Mouse (Mus musculus) liver, embryonic 14.5 days (tissue): ENCODE data around the gene Ube2e1.

Source experiments
- CTCF ChIP-seq: IDR thresholded peaks from 2 replicates; pipeline ENCODE4 v1.5.1; 2016; ENCODE audit warnings: antibody characterized with exemption, low read depth, control low read depth
- EP300 ChIP-seq: IDR thresholded peaks from 2 replicates; pipeline ENCODE4 v1.6.1; 2016; ENCODE audit warnings: antibody characterized with exemption, low read depth

DNA sequence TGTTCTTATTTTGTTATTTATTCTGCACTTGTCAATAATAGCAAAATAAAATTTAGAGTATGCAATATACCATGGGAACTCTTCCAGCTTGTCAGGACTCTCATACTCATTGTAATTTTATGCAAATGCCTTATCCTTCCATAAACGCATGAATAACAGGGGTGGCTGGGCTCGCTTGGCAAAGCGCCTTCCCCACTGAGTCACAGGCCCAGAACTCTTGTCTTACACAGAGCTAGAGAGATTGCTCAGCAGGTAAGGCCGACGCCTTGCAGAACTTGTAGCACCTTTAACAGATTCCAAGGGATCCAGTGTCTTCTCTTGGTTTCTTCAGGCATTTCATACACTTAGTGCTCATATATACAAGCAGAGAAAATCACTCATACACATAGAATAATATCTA is 51.3 kb downstream of the Ube2e1 start:
- TF ChIP-seq CTCF (no peak), EP300 (no peak)
